Comparison of ENCODE assay signal across 22 mouse cellular contexts in the genomic region with DNA sequence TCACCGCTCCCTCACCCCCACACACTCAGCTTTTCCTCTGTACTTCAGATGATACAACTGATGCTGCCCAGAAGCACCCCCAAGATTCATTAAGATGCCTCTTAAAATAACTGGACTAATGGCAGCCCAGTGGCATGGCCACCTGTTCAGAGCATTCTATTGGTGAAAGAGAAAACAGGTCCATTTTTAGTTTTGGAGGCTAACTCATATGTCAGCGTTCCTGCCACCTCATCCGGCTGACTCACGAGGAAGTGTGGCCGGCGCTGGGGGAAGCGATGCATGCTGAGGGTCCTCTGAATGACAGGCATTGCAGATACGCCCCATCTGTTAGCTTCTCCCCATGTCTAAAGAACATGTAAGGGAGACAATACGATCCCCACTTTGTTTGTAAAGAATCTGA. TPM values are rescaled to one million over a fixed set of nuclear protein-coding genes. Genes with fewer than 3 reads are reported as not detected.
A peak's percentile ranks its signal among the peaks of the same experiment; 100 is the strongest.
DNase-seq lines count a peak whose midpoint lies in the region; ATAC-seq and TF ChIP-seq lines count a peak whose summit lies in the region.
"Had no signal": no experiment of that assay in that cellular context is flagged by ENCODE, and none has a peak within 500 bp of the region (broad histone marks: within the 10 kb centered on the region; RNA-seq: fewer than 3 reads in every experiment).

No protein-coding gene starts in this region.

- H3K9me3 ChIP-seq in limb, embryonic 10.5 days (replicated peaks): no peaks in the 10 kb centered on the region
- H3K9me3 ChIP-seq: embryonic facial prominence, embryonic 12.5 days; forebrain, embryonic 15.5 days; hindbrain, embryonic 15.5 days had no signal

- TF ChIP-seq CTCF in C2C12 (IDR thresholded peaks at IDR 0.05; ENCODE audit: control insufficient read depth, insufficient read depth, insufficient read length): no peak

- no peak overlapping the region for H3K27ac ChIP-seq in limb, embryonic 10.5 days
- H3K27ac ChIP-seq: embryonic facial prominence, embryonic 12.5 days; forebrain, embryonic 15.5 days; heart, adult 2 months; hindbrain, embryonic 15.5 days had no signal

- H3K4me2 ChIP-seq in myocyte (ENCODE audit: low read depth): peak overlapping the region; percentile 62
- H3K4me2 ChIP-seq: embryonic facial prominence, embryonic 12.5 days; forebrain, embryonic 15.5 days; heart, embryonic 11.5 days; hindbrain, embryonic 15.5 days had no signal

- H3K4me1 ChIP-seq in limb, embryonic 10.5 days: no peaks in the 10 kb centered on the region
- H3K4me1 ChIP-seq: embryonic facial prominence, embryonic 12.5 days; hindbrain, embryonic 15.5 days had no signal

- H3K4me3 ChIP-seq in C2C12 (ENCODE audit: insufficient read depth, poor library complexity, severe bottlenecking) (no peak overlapping the region), myocyte (no peak overlapping the region)
- no peak overlapping the region for H3K4me3 ChIP-seq in limb, embryonic 10.5 days
- H3K4me3 ChIP-seq: embryonic facial prominence, embryonic 12.5 days; forebrain, embryonic 15.5 days; heart, adult 2 months; hindbrain, embryonic 15.5 days had no signal

- no peak for TF ChIP-seq POLR2A in myocyte (IDR thresholded peaks at IDR 0.05; ENCODE audit: insufficient read length, low read depth)

- H3K27me3 ChIP-seq in C2C12 (ENCODE audit: control insufficient read depth, insufficient read depth, insufficient read length): no peaks in the 10 kb centered on the region
- no peaks in the 10 kb centered on the region for H3K27me3 ChIP-seq in myocyte (ENCODE audit: control insufficient read depth, insufficient read depth, insufficient read length)
- H3K27me3 ChIP-seq in limb, embryonic 10.5 days (ENCODE audit: low read depth, poor library complexity, severe bottlenecking): no peaks in the 10 kb centered on the region
- H3K27me3 ChIP-seq: embryonic facial prominence, embryonic 12.5 days; forebrain, embryonic 15.5 days; hindbrain, embryonic 15.5 days had no signal

- peak; percentile 84 for DNase-seq in 416B (ENCODE audit: low read depth)
- no peak for DNase-seq in limb, embryonic 10.5 days (ENCODE audit: low spot score)
- DNase-seq in natural killer cell, adult 2 months (ENCODE audit: low spot score in 2 of 2): no peak
- DNase-seq: adrenal gland, adult 2 months; adrenal gland, postnatal 25 days; B cell, adult 2 months; cerebellum, adult 11 months; cerebellum, adult 8-10 months; cerebellum, postnatal 14 days; gastrocnemius, postnatal 10 days; heart, adult 2 months; heart, postnatal 36 days had no signal

- peak; percentile 59 for ATAC-seq in common myeloid progenitor, adult 5-6 weeks (replicated peaks; ENCODE audit: low read depth, poor library complexity, severe bottlenecking)
- ATAC-seq: forebrain, embryonic 15.5 days; inflammation-experienced regulatory T-cells, adult 6 months had no signal

- H3K36me3 ChIP-seq in C2C12 (ENCODE audit: control insufficient read depth, insufficient read depth) (no peaks in the 10 kb centered on the region), myocyte (ENCODE audit: control insufficient read depth, insufficient read depth) (no peaks in the 10 kb centered on the region)
- no peaks in the 10 kb centered on the region for H3K36me3 ChIP-seq in limb, embryonic 10.5 days
- H3K36me3 ChIP-seq: embryonic facial prominence, embryonic 12.5 days; forebrain, embryonic 15.5 days; hindbrain, embryonic 15.5 days had no signal

- H3K79me2 ChIP-seq in C2C12 (ENCODE audit: control insufficient read depth, insufficient read depth) (no peaks in the 10 kb centered on the region), myocyte (ENCODE audit: control insufficient read depth, insufficient read depth) (no peaks in the 10 kb centered on the region)

- WGBS in limb, embryonic 10.5 days: 84% methylated on average over 9 of the region's 9 CpGs

- H3K79me3 ChIP-seq in C2C12 (ENCODE audit: low read depth): no peaks in the 10 kb centered on the region

- H3ac ChIP-seq in C2C12 (ENCODE audit: control insufficient read depth, insufficient read length, low read depth) (no peak overlapping the region), myocyte (ENCODE audit: control insufficient read depth, insufficient read length) (no peak overlapping the region)

TF ChIP-seq in C2C12, 6 proteins besides CTCF, POLR2A, EP300 and RAD21:
- TF ChIP-seq MAX (IDR thresholded peaks at IDR 0.05) (peak; percentile 51), CEBPB (IDR thresholded peaks at IDR 0.05; ENCODE audit: low read depth) (no peak), MYOD1 (IDR thresholded peaks at IDR 0.05; ENCODE audit: control insufficient read depth, insufficient read length, low read depth) (peak; percentile 88), MYOG (IDR thresholded peaks at IDR 0.05; ENCODE audit: control insufficient read depth, extremely low read depth, insufficient read length) (no peak)

TF ChIP-seq in myocyte, 11 proteins besides CTCF, POLR2A, EP300 and RAD21:
- TF ChIP-seq CEBPB (IDR thresholded peaks at IDR 0.05; ENCODE audit: insufficient read depth, poor library complexity, severe bottlenecking) (no peak), TCF12 (IDR thresholded peaks at IDR 0.05; ENCODE audit: insufficient read depth, poor library complexity, severe bottlenecking) (peak; percentile 39), MYOD1 (IDR thresholded peaks at IDR 0.05; ENCODE audit: control insufficient read depth in 1 of 3, insufficient read length in 2 of 3, low read depth in 2 of 3) (peak in 2 of 3 experiments; percentile 71 to 88), MYOG (IDR thresholded peaks at IDR 0.05; ENCODE audit: control insufficient read depth in 1 of 3, insufficient read depth in 1 of 3, insufficient read length in 2 of 3, low read depth in 2 of 3) (peak in 2 of 3 experiments; percentile 61 to 70)

RNA-seq across cellular contexts. Expression of a gene that starts 31.9 kb away (rescaled TPM):
- polyA plus RNA-seq in C2C12 (2012; fragmentation: generic; extraction: Trizol): 0.07 TPM
- total RNA-seq in common myeloid progenitor, adult 5-6 weeks (2017): not detected in 2 replicates
- 1.9 TPM for polyA plus RNA-seq in myocyte (2012; fragmentation: generic; extraction: Trizol)
- 0.06 TPM in 1 of 2 replicates, not detected in the other for polyA plus RNA-seq in limb, embryonic 10.5 days (2016; fragmentation: Nextera tagmentation; extraction: Ambion mirVana)
- total RNA-seq: heart, postnatal 36 days had no signal
- polyA plus RNA-seq: heart, embryonic 11.5 days; heart, embryonic 16.5 days; inflammation-experienced regulatory T-cells, adult 6 months had no signal

RNA-seq across cellular contexts. Expression of a gene that starts 35.3 kb away (rescaled TPM):
- polyA plus RNA-seq in C2C12 (2012; fragmentation: generic; extraction: Trizol) (38.4 TPM), myocyte (2012; fragmentation: generic; extraction: Trizol) (80.4 TPM)
- total RNA-seq in common myeloid progenitor, adult 5-6 weeks (2017): 0.78 and 0.87 TPM in 2 replicates
- polyA plus RNA-seq in limb, embryonic 10.5 days (2016; fragmentation: Nextera tagmentation; extraction: Ambion mirVana): 3.2 and 3.5 TPM in 2 replicates

RNA-seq across cellular contexts. Expression of a gene that starts 41.6 kb away (rescaled TPM):
- polyA plus RNA-seq in C2C12 (2012; fragmentation: generic; extraction: Trizol) (not detected), myocyte (2012; fragmentation: generic; extraction: Trizol) (not detected)
- total RNA-seq in common myeloid progenitor, adult 5-6 weeks (2017): not detected in 2 replicates
- polyA plus RNA-seq in limb, embryonic 10.5 days (2016; fragmentation: Nextera tagmentation; extraction: Ambion mirVana): not detected in 2 replicates
- total RNA-seq: gastrocnemius, postnatal 10 days; gastrocnemius, postnatal 4 days; heart, adult 2 months; heart, postnatal 36 days had no signal
- polyA plus RNA-seq: inflammation-experienced regulatory T-cells, adult 6 months had no signal
